Mouse (Mus musculus): ENCODE data around the gene Olfr312. TPM values are rescaled to one million over a fixed set of nuclear protein-coding genes. Genes with fewer than 3 reads are reported as not detected.
"Not testable (repeated sequence)": the region's sequence is repeated elsewhere in the genome, so short reads cannot be mapped to it uniquely, and the experiment has no call there.

Olfr312 gene
- polyA plus RNA-seq (2015; fragmentation: Nextera tagmentation; extraction: Ambion mirVana) = not detected in 2 replicates

DNA sequence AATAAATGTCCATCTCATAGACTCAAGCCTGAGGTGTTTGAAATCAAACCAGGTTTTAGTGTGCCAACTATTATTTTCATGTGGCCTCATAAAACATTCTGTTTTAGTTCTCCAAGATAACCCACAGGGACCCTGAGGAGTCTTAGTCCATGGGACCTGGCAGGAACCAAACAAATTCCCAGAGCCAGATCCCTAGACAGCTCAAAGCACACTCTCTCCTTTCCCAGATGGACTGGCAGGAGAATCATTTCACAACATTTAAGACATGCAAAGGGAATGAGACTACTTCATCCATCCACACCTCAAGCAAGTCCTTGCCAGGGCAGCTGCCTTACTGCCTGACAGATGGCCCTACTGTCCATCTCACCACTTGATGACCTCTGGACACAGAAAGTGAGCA, at the start of gene Olfr312:
Gene Olfr312 (plus strand): TSS at position 301 of the 400 bp plus-strand sequence.
- H3K4me2 ChIP-seq (ENCODE audit: low read length); H3K9me3 ChIP-seq (ENCODE audit: control insufficient read depth, low read length); H3K4me3 ChIP-seq (replicated peaks; ENCODE audit: low read length); H3K36me3 ChIP-seq (ENCODE audit: control insufficient read depth, insufficient read depth); H3K9ac ChIP-seq (replicated peaks; ENCODE audit: low read depth, low read length); H3K27me3 ChIP-seq (replicated peaks; ENCODE audit: control insufficient read depth, insufficient read depth, low read length); ATAC-seq; H3K4me1 ChIP-seq (replicated peaks; ENCODE audit: control insufficient read depth, insufficient read depth, low read length); H3K27ac ChIP-seq (ENCODE audit: low read length): not testable (repeated sequence)

DNA sequence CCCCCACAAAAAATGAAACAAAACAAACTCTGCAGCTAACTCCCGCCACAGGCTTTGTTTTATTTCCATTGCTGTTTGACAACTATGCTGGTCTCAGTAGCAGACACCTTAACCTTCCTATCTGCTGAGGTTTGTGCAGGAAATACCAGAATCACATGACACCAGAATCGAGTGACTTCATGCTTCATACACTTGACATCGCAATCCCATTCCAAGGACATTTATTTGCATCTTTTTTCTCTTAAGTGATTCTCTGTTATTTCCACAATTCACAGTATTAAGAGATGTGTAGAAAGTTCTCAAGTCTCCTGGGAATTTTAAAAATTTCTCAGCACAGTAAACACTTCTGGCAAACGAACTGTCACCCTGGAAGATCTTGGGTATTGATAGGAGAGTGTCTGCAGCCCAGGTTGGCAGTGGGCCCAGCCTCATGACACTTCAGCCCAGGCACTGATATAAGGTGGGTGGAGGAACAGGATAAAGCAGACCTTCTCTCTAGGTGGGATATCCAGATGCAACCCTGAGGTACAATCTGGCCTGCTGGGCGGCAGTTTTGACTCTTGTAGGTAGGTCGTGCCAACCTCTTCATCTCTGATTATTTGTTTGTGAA, 46.5 kb upstream of the Olfr312 start, which contains the start of gene Olfr314:
Gene Olfr314 (plus strand): TSS at position 473 of the 610 bp plus-strand sequence.
- no peaks in the 10 kb centered on the region for H3K36me3 ChIP-seq (ENCODE audit: control insufficient read depth, insufficient read depth)
- ATAC-seq = no peak
- no peaks in the 10 kb centered on the region for H3K4me1 ChIP-seq (replicated peaks; ENCODE audit: control insufficient read depth, insufficient read depth, low read length)
- no peaks in the 10 kb centered on the region for H3K27me3 ChIP-seq (replicated peaks; ENCODE audit: control insufficient read depth, insufficient read depth, low read length)
- H3K9ac ChIP-seq (replicated peaks; ENCODE audit: low read depth, low read length) = no peak within 1 kb of the TSS
- no peak within 1 kb of the TSS for H3K4me2 ChIP-seq (ENCODE audit: low read length)
- H3K9me3 ChIP-seq (ENCODE audit: control insufficient read depth, low read length) = no peaks in the 10 kb centered on the region
- 80% methylated on average over 6 of the region's 6 CpGs for WGBS
- no peak within 1 kb of the TSS for H3K27ac ChIP-seq (ENCODE audit: low read length)
- H3K4me3 ChIP-seq (replicated peaks; ENCODE audit: low read length) = no peak within 1 kb of the TSS

DNA sequence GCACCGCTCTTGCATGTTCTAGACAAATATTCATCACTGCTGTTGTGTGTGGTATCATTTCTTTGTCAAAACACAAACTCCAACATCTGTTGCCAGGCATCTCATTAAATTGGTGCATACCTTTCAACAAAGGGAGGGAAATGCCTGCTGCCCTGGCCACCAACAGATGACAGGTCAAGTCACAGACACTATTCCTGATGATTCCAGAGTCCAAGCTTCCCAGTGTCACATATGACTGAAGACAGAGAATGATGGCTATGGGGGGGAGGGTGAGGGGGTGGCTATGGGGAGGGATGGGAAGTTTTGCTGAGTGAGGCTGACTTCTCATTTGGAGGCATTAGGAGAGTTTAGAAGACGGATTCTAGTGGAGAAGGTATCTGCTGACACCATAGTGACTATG, 44.9 kb upstream of the Olfr312 start:
- Histone ChIP-seq H3K36me3 (ENCODE audit: control insufficient read depth, insufficient read depth) (no peaks in the 10 kb centered on the region), H3K4me2 (ENCODE audit: low read length) (no peak overlapping the region), H3K27me3 (replicated peaks; ENCODE audit: control insufficient read depth, insufficient read depth, low read length) (no peaks in the 10 kb centered on the region), H3K4me1 (replicated peaks; ENCODE audit: control insufficient read depth, insufficient read depth, low read length) (no peaks in the 10 kb centered on the region; the same call in 1 of the 2 replicates), H3K27ac (ENCODE audit: low read length) (no peak overlapping the region), H3K4me3 (replicated peaks; ENCODE audit: low read length) (no peak overlapping the region), H3K9ac (replicated peaks; ENCODE audit: low read depth, low read length) (no peak overlapping the region), H3K9me3 (ENCODE audit: control insufficient read depth, low read length) (no peaks in the 10 kb centered on the region)
- 82% methylated on average over 2 of the region's 2 CpGs for WGBS
- ATAC-seq = no peak

GRCm38 (mm10) chr11:58787651-58788050, 41.4 kb upstream of the Olfr312 start:
- no peak for ATAC-seq
- H3K27me3 ChIP-seq (replicated peaks; ENCODE audit: control insufficient read depth, insufficient read depth, low read length) = no peaks in the 10 kb centered on the region
- H3K4me3 ChIP-seq (replicated peaks; ENCODE audit: low read length) = no peak overlapping the region
- no peak overlapping the region for H3K9ac ChIP-seq (replicated peaks; ENCODE audit: low read depth, low read length)
- WGBS = 89% methylated on average over 10 of the region's 10 CpGs
- no peaks in the 10 kb centered on the region; the same call in 1 of the 2 replicates for H3K4me1 ChIP-seq (replicated peaks; ENCODE audit: control insufficient read depth, insufficient read depth, low read length)
- H3K27ac ChIP-seq (ENCODE audit: low read length) = no peak overlapping the region
- H3K4me2 ChIP-seq (ENCODE audit: low read length) = no peak overlapping the region
- H3K9me3 ChIP-seq (ENCODE audit: control insufficient read depth, low read length) = no peaks in the 10 kb centered on the region
- H3K36me3 ChIP-seq (ENCODE audit: control insufficient read depth, insufficient read depth) = no peaks in the 10 kb centered on the region

DNA sequence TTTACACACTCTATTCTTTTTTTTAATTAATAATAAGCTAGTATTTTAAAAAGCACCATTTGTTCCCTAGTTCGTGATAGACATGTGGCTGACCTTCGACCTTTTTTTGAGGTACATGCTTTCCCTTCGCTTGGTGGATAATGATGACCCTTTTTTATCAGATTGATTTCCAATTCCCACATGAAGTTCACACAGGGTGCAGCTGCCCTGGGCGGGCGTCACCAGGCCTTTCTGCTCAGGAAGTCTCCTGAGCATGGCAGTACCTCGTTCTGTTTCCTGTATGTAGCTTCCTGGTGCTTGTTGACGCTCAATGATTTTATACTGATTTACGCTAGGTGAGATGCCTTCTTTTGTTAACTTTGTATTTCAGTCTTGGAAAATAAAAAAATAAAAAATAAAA, 40.7 kb upstream of the Olfr312 start:
- Histone ChIP-seq H3K9me3 (ENCODE audit: control insufficient read depth, low read length) (no peaks in the 10 kb centered on the region), H3K27ac (ENCODE audit: low read length) (no peak overlapping the region), H3K4me3 (replicated peaks; ENCODE audit: low read length) (no peak overlapping the region), H3K4me1 (replicated peaks; ENCODE audit: control insufficient read depth, insufficient read depth, low read length) (no peaks in the 10 kb centered on the region; the same call in 1 of the 2 replicates), H3K4me2 (ENCODE audit: low read length) (no peak overlapping the region), H3K36me3 (ENCODE audit: control insufficient read depth, insufficient read depth) (no peaks in the 10 kb centered on the region), H3K27me3 (replicated peaks; ENCODE audit: control insufficient read depth, insufficient read depth, low read length) (no peaks in the 10 kb centered on the region), H3K9ac (replicated peaks; ENCODE audit: low read depth, low read length) (no peak overlapping the region)
- no peak for ATAC-seq
- WGBS = 88% methylated on average over 8 of the region's 8 CpGs

DNA sequence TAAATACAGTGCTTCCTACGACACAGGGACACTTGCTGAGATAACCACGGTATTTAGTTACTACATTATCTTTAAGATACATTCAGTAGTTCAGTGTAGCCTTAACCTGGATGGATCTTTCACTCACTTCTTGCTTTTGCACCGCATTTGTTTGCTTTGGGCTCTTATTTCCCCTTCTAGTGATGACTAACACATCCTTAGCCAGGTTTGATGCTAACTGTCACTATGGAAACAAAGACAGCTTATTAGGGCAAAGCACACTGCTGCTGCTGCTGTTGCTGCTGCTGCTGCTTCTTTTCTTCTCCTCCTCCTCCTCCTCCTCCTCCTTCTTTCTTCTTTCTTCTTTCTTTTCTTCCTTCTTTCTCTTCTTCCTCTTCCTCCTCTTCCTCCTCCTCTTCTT, 39.5 kb upstream of the Olfr312 start:
- no peaks in the 10 kb centered on the region for H3K9me3 ChIP-seq (ENCODE audit: control insufficient read depth, low read length)
- 20% methylated on average over 3 of the region's 3 CpGs for WGBS
- H3K4me1 ChIP-seq (replicated peaks; ENCODE audit: control insufficient read depth, insufficient read depth, low read length) = no peaks in the 10 kb centered on the region; the same call in 1 of the 2 replicates
- H3K4me2 ChIP-seq (ENCODE audit: low read length) = no peak overlapping the region
- H3K9ac ChIP-seq (replicated peaks; ENCODE audit: low read depth, low read length) = no peak overlapping the region
- H3K27ac ChIP-seq (ENCODE audit: low read length) = no peak overlapping the region
- no peak overlapping the region for H3K4me3 ChIP-seq (replicated peaks; ENCODE audit: low read length)
- no peaks in the 10 kb centered on the region for H3K27me3 ChIP-seq (replicated peaks; ENCODE audit: control insufficient read depth, insufficient read depth, low read length)
- no peak for ATAC-seq
- no peaks in the 10 kb centered on the region for H3K36me3 ChIP-seq (ENCODE audit: control insufficient read depth, insufficient read depth)

DNA sequence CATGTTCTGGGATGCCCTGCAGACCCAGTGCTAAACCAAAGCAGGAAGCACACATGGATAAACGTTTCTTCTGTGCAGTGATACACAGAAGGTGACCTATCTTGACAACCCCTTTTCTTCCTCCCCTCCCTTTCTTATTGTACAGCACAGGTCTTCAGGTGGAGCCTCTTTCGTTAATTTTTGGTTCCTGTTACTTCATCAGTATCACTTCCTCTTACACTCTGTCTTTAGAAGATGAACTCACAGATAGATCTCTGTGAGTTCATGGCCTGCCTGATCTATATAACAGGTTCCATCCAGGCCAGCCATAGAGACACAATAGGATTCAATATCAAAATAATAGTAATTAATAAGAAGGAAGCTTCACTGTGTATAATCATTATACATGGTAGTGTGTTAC, 39.0 kb upstream of the Olfr312 start:
- H3K4me2 ChIP-seq (ENCODE audit: low read length) = no peak overlapping the region

DNA sequence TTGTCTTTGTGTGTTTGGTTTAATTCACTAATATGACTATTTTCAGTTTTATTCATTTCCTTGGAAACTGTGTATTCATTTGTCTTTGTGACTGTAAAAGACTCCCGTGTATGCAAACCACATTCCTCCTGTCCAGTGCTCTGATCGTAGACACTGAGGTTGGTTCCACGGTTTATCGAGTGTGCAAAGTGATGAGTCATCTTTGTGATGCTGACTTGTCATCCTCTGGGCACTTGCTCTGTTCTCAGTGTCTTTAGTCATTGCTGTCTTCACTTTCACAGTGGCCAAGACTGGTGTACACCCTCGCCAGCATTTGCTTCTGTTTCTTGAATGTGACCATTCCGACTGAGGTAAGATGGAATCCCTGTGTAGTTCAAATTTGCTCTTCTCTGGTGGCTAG, 38.4 kb upstream of the Olfr312 start:
- Histone ChIP-seq H3K4me2 (ENCODE audit: low read length) (no peak overlapping the region), H3K27ac (ENCODE audit: low read length) (no peak overlapping the region), H3K4me1 (replicated peaks; ENCODE audit: control insufficient read depth, insufficient read depth, low read length) (no peaks in the 10 kb centered on the region; the same call in 1 of the 2 replicates), H3K9me3 (ENCODE audit: control insufficient read depth, low read length) (no peaks in the 10 kb centered on the region), H3K4me3 (replicated peaks; ENCODE audit: low read length) (no peak overlapping the region), H3K9ac (replicated peaks; ENCODE audit: low read depth, low read length) (no peak overlapping the region), H3K27me3 (replicated peaks; ENCODE audit: control insufficient read depth, insufficient read depth, low read length) (no peaks in the 10 kb centered on the region), H3K36me3 (ENCODE audit: control insufficient read depth, insufficient read depth) (no peaks in the 10 kb centered on the region)
- 87% methylated on average over 6 of the region's 6 CpGs for WGBS
- no peak for ATAC-seq

More for the DNA sequence above, 39.0 kb upstream of the Olfr312 start:
- Histone ChIP-seq H3K27me3 (replicated peaks; ENCODE audit: control insufficient read depth, insufficient read depth, low read length) (no peaks in the 10 kb centered on the region), H3K9me3 (ENCODE audit: control insufficient read depth, low read length) (no peaks in the 10 kb centered on the region), H3K36me3 (ENCODE audit: control insufficient read depth, insufficient read depth) (no peaks in the 10 kb centered on the region), H3K9ac (replicated peaks; ENCODE audit: low read depth, low read length) (no peak overlapping the region), H3K27ac (ENCODE audit: low read length) (no peak overlapping the region), H3K4me3 (replicated peaks; ENCODE audit: low read length) (no peak overlapping the region), H3K4me1 (replicated peaks; ENCODE audit: control insufficient read depth, insufficient read depth, low read length) (no peaks in the 10 kb centered on the region; the same call in 1 of the 2 replicates)
- WGBS = 56% methylated on average over 2 of the region's 2 CpGs
- ATAC-seq = no peak

DNA sequence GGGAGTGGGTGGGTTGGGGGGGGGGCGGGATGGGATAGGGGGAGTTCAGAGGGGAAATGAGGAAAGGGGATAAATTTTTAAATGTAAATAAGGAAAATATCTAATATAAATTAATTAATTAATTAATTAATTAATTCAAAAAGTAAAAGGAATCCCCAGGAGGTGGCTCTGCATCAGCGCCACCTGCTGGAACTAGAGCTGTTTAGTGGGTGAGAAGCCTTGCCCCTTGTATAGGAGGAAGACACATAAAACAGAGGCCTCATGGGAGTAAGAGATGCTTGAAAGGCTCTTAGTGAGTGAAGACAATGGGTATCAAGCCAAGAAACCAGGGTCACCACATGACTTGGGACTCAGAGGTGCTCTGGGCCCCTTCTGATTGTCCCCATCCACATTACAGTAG, 33.2 kb upstream of the Olfr312 start:
- no peak overlapping the region for H3K9ac ChIP-seq (replicated peaks; ENCODE audit: low read depth, low read length)

DNA sequence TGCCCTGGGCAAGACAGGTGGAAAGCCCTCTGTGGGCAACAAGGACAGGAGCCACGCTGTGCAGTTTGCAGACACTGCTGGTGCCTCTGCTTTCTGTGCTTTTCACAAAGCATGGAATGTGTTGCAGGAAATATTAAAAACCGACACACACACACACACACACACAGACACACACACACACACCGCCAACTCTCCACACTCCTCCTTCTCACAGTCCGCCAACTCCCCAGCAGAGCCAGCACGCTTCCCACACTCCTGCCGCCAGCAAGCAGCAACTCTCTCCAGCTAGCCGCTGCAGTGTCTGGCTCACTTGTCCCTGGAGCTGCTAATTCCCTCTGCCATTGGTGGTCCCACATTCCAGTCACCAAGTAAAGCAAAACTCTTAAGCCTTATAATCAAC, 32.2 kb upstream of the Olfr312 start:
- Histone ChIP-seq H3K4me1 (replicated peaks; ENCODE audit: control insufficient read depth, insufficient read depth, low read length) (peaks cover 5% of the 10 kb centered on the region; the same call in 1 of the 2 replicates), H3K9ac (replicated peaks; ENCODE audit: low read depth, low read length) (no peak overlapping the region), H3K9me3 (ENCODE audit: control insufficient read depth, low read length) (no peaks in the 10 kb centered on the region), H3K4me3 (replicated peaks; ENCODE audit: low read length) (no peak overlapping the region), H3K4me2 (ENCODE audit: low read length) (no peak overlapping the region), H3K36me3 (ENCODE audit: control insufficient read depth, insufficient read depth) (no peaks in the 10 kb centered on the region), H3K27ac (ENCODE audit: low read length) (no peak overlapping the region), H3K27me3 (replicated peaks; ENCODE audit: control insufficient read depth, insufficient read depth, low read length) (no peaks in the 10 kb centered on the region)
- ATAC-seq = no peak
- WGBS = 73% methylated on average over 7 of the region's 7 CpGs

More for the DNA sequence above, 33.2 kb upstream of the Olfr312 start:
- Histone ChIP-seq H3K4me2 (ENCODE audit: low read length) (no peak overlapping the region), H3K27me3 (replicated peaks; ENCODE audit: control insufficient read depth, insufficient read depth, low read length) (no peaks in the 10 kb centered on the region), H3K9me3 (ENCODE audit: control insufficient read depth, low read length) (no peaks in the 10 kb centered on the region), H3K36me3 (ENCODE audit: control insufficient read depth, insufficient read depth) (no peaks in the 10 kb centered on the region), H3K4me1 (replicated peaks; ENCODE audit: control insufficient read depth, insufficient read depth, low read length) (no peaks in the 10 kb centered on the region), H3K4me3 (replicated peaks; ENCODE audit: low read length) (no peak overlapping the region), H3K27ac (ENCODE audit: low read length) (no peak overlapping the region)
- ATAC-seq = no peak
- 86% methylated on average over 2 of the region's 2 CpGs for WGBS
